Mouse (Mus musculus): ENCODE measurements around the gene Zfhx3. TPM values are rescaled to one million over a fixed set of nuclear protein-coding genes. Genes with fewer than 3 reads are reported as not detected.

Zfhx3 gene
- polyA plus RNA-seq, 1 experiment from 2014 or later = 1.2 TPM

GRCm38 (mm10) chr8:107944676-107945600 lies 2.5 kb downstream of the Zfhx3 start:
- Histone ChIP-seq H3K36me3 (ENCODE audit: control insufficient read depth, insufficient read depth) (no peaks in the 10 kb centered on the region), H3K4me3 (ENCODE audit: low read depth, low read length) (no peak overlapping the region), H3K4me1 (ENCODE audit: control insufficient read depth, low read depth, low read length) (no peaks in the 10 kb centered on the region), H3K27ac (ENCODE audit: low read length) (no peak overlapping the region), H3K27me3 (ENCODE audit: control insufficient read depth, insufficient read depth, low read depth, low read length) (peaks cover 21% of the 10 kb centered on the region), H3K9me3 (replicated peaks; ENCODE audit: control insufficient read depth, low read length) (no peaks in the 10 kb centered on the region), H3K9ac (ENCODE audit: low read depth, low read length) (no peak overlapping the region), H3K4me2 (ENCODE audit: low read depth, low read length) (no peak overlapping the region)
- 10% methylated on average over 31 of the region's 31 CpGs for WGBS (ENCODE audit: insufficient replicate concordance)
- no peak for ATAC-seq (ENCODE audit: low read depth)

GRCm38 (mm10) chr8:107946888-107947287 lies 4.4 kb downstream of the Zfhx3 start:
- no peaks in the 10 kb centered on the region for H3K9me3 ChIP-seq (replicated peaks; ENCODE audit: control insufficient read depth, low read length)
- WGBS (ENCODE audit: insufficient replicate concordance) = 43% methylated on average over 5 of the region's 5 CpGs
- H3K9ac ChIP-seq (ENCODE audit: low read depth, low read length) = no peak overlapping the region
- no peak overlapping the region for H3K4me2 ChIP-seq (ENCODE audit: low read depth, low read length)
- no peak for ATAC-seq (ENCODE audit: low read depth)
- H3K4me1 ChIP-seq (ENCODE audit: control insufficient read depth, low read depth, low read length) = no peaks in the 10 kb centered on the region
- no peaks in the 10 kb centered on the region for H3K36me3 ChIP-seq (ENCODE audit: control insufficient read depth, insufficient read depth)
- H3K4me3 ChIP-seq (ENCODE audit: low read depth, low read length) = no peak overlapping the region
- H3K27me3 ChIP-seq (ENCODE audit: control insufficient read depth, insufficient read depth, low read depth, low read length) = peaks cover 21% of the 10 kb centered on the region
- H3K27ac ChIP-seq (ENCODE audit: low read length) = no peak overlapping the region

GRCm38 (mm10) chr8:107955887-107956286 lies 13.4 kb downstream of the Zfhx3 start:
- no peaks in the 10 kb centered on the region for H3K27me3 ChIP-seq (ENCODE audit: control insufficient read depth, insufficient read depth, low read depth, low read length)
- no peaks in the 10 kb centered on the region for H3K4me1 ChIP-seq (ENCODE audit: control insufficient read depth, low read depth, low read length)
- H3K36me3 ChIP-seq (ENCODE audit: control insufficient read depth, insufficient read depth) = no peaks in the 10 kb centered on the region
- 50% methylated on average over 3 of the region's 3 CpGs for whole genome bisulfite sequencing (ENCODE audit: insufficient replicate concordance)
- H3K4me3 ChIP-seq (ENCODE audit: low read depth, low read length) = no peak overlapping the region
- H3K9ac ChIP-seq (ENCODE audit: low read depth, low read length) = no peak overlapping the region
- H3K9me3 ChIP-seq (replicated peaks; ENCODE audit: control insufficient read depth, low read length) = no peaks in the 10 kb centered on the region
- no peak for ATAC-seq (ENCODE audit: low read depth)
- H3K27ac ChIP-seq (ENCODE audit: low read length) = no peak overlapping the region
- H3K4me2 ChIP-seq (ENCODE audit: low read depth, low read length) = no peak overlapping the region

- Histone ChIP-seq H3K9me3 (replicated peaks; ENCODE audit: control insufficient read depth, low read length) (no peaks in the 10 kb centered on the region), H3K4me3 (ENCODE audit: low read depth, low read length) (no peak overlapping the region), H3K4me2 (ENCODE audit: low read depth, low read length) (no peak overlapping the region), H3K27me3 (ENCODE audit: control insufficient read depth, insufficient read depth, low read depth, low read length) (no peaks in the 10 kb centered on the region), H3K4me1 (ENCODE audit: control insufficient read depth, low read depth, low read length) (no peaks in the 10 kb centered on the region), H3K9ac (ENCODE audit: low read depth, low read length) (no peak overlapping the region), H3K36me3 (ENCODE audit: control insufficient read depth, insufficient read depth) (no peaks in the 10 kb centered on the region), H3K27ac (ENCODE audit: low read length) (no peak overlapping the region)
- ATAC-seq (ENCODE audit: low read depth) = no peak
- WGBS (ENCODE audit: insufficient replicate concordance) = 62% methylated on average over 8 of the region's 8 CpGs
Measured at GRCm38 (mm10) chr8:107957566-107957965, 15.1 kb downstream of the Zfhx3 start.

- Histone ChIP-seq H3K9ac (ENCODE audit: low read depth, low read length) (no peak overlapping the region), H3K9me3 (replicated peaks; ENCODE audit: control insufficient read depth, low read length) (no peaks in the 10 kb centered on the region), H3K27ac (ENCODE audit: low read length) (no peak overlapping the region), H3K4me2 (ENCODE audit: low read depth, low read length) (no peak overlapping the region), H3K36me3 (ENCODE audit: control insufficient read depth, insufficient read depth) (no peaks in the 10 kb centered on the region), H3K4me1 (ENCODE audit: control insufficient read depth, low read depth, low read length) (no peaks in the 10 kb centered on the region), H3K4me3 (ENCODE audit: low read depth, low read length) (no peak overlapping the region), H3K27me3 (ENCODE audit: control insufficient read depth, insufficient read depth, low read depth, low read length) (no peaks in the 10 kb centered on the region)
- 66% methylated on average over 11 of the region's 11 CpGs for WGBS (ENCODE audit: insufficient replicate concordance)
- ATAC-seq (ENCODE audit: low read depth) = no peak
Measured at GRCm38 (mm10) chr8:107960466-107960865, 18.0 kb downstream of the Zfhx3 start.

GRCm38 (mm10) chr8:107960878-107961277 lies 18.4 kb downstream of the Zfhx3 start:
- no peak for ATAC-seq (ENCODE audit: low read depth)
- no peaks in the 10 kb centered on the region for H3K36me3 ChIP-seq (ENCODE audit: control insufficient read depth, insufficient read depth)
- no peaks in the 10 kb centered on the region for H3K9me3 ChIP-seq (replicated peaks; ENCODE audit: control insufficient read depth, low read length)
- no peak overlapping the region for H3K9ac ChIP-seq (ENCODE audit: low read depth, low read length)
- WGBS (ENCODE audit: insufficient replicate concordance) = 62% methylated on average over 8 of the region's 8 CpGs
- H3K27me3 ChIP-seq (ENCODE audit: control insufficient read depth, insufficient read depth, low read depth, low read length) = no peaks in the 10 kb centered on the region
- H3K4me2 ChIP-seq (ENCODE audit: low read depth, low read length) = no peak overlapping the region
- no peaks in the 10 kb centered on the region for H3K4me1 ChIP-seq (ENCODE audit: control insufficient read depth, low read depth, low read length)
- no peak overlapping the region for H3K4me3 ChIP-seq (ENCODE audit: low read depth, low read length)
- H3K27ac ChIP-seq (ENCODE audit: low read length) = no peak overlapping the region

- Histone ChIP-seq H3K4me1 (ENCODE audit: control insufficient read depth, low read depth, low read length) (no peaks in the 10 kb centered on the region), H3K9ac (ENCODE audit: low read depth, low read length) (no peak overlapping the region), H3K27me3 (ENCODE audit: control insufficient read depth, insufficient read depth, low read depth, low read length) (no peaks in the 10 kb centered on the region), H3K9me3 (replicated peaks; ENCODE audit: control insufficient read depth, low read length) (no peaks in the 10 kb centered on the region), H3K36me3 (ENCODE audit: control insufficient read depth, insufficient read depth) (no peaks in the 10 kb centered on the region), H3K4me2 (ENCODE audit: low read depth, low read length) (no peak overlapping the region), H3K4me3 (ENCODE audit: low read depth, low read length) (no peak overlapping the region), H3K27ac (ENCODE audit: low read length) (no peak overlapping the region)
- peak; percentile 53; the same call in 1 of the 2 replicates for ATAC-seq (ENCODE audit: low read depth)
- WGBS (ENCODE audit: insufficient replicate concordance) = 50% methylated on average over 4 of the region's 4 CpGs
Measured at GRCm38 (mm10) chr8:107972198-107972597, 29.8 kb downstream of the Zfhx3 start.

GRCm38 (mm10) chr8:107974451-107974850 lies 32.0 kb downstream of the Zfhx3 start:
- no peak for ATAC-seq (ENCODE audit: low read depth)
- 75% methylated on average over 13 of the region's 13 CpGs for WGBS (ENCODE audit: insufficient replicate concordance)
- Histone ChIP-seq H3K36me3 (ENCODE audit: control insufficient read depth, insufficient read depth) (no peaks in the 10 kb centered on the region), H3K4me3 (ENCODE audit: low read depth, low read length) (no peak overlapping the region), H3K9ac (ENCODE audit: low read depth, low read length) (no peak overlapping the region), H3K4me1 (ENCODE audit: control insufficient read depth, low read depth, low read length) (no peaks in the 10 kb centered on the region), H3K4me2 (ENCODE audit: low read depth, low read length) (no peak overlapping the region), H3K9me3 (replicated peaks; ENCODE audit: control insufficient read depth, low read length) (no peaks in the 10 kb centered on the region), H3K27ac (ENCODE audit: low read length) (no peak overlapping the region), H3K27me3 (ENCODE audit: control insufficient read depth, insufficient read depth, low read depth, low read length) (no peaks in the 10 kb centered on the region)

- no peak overlapping the region for H3K4me3 ChIP-seq (ENCODE audit: low read depth, low read length)
- no peaks in the 10 kb centered on the region for H3K9me3 ChIP-seq (replicated peaks; ENCODE audit: control insufficient read depth, low read length)
- no peaks in the 10 kb centered on the region for H3K4me1 ChIP-seq (ENCODE audit: control insufficient read depth, low read depth, low read length)
- no peak overlapping the region for H3K9ac ChIP-seq (ENCODE audit: low read depth, low read length)
- no peak overlapping the region for H3K27ac ChIP-seq (ENCODE audit: low read length)
- ATAC-seq (ENCODE audit: low read depth) = no peak
- WGBS (ENCODE audit: insufficient replicate concordance) = 63% methylated on average over 1 of the region's 1 CpGs
- no peaks in the 10 kb centered on the region for H3K27me3 ChIP-seq (ENCODE audit: control insufficient read depth, insufficient read depth, low read depth, low read length)
- H3K36me3 ChIP-seq (ENCODE audit: control insufficient read depth, insufficient read depth) = no peaks in the 10 kb centered on the region
- no peak overlapping the region for H3K4me2 ChIP-seq (ENCODE audit: low read depth, low read length)
Measured at GRCm38 (mm10) chr8:107978247-107978646, 35.8 kb downstream of the Zfhx3 start.
